Mouse (Mus musculus) small intestine, adult 2 months (tissue): ENCODE data around the gene Dysf. TPM values are rescaled to one million over a fixed set of nuclear protein-coding genes. Genes with fewer than 3 reads are reported as not detected.

Source experiments
- H3K27ac ChIP-seq: fragments of 200-500 bp; 2 replicates; pipeline ENCODE4 v1.5.1; 2012; ENCODE audit warnings: low read depth, low read length, control low read depth, inconsistent platforms; ENCODE audit not compliant: insufficient read depth
- H3K27me3 ChIP-seq: fragments of 200-500 bp; 2 replicates; pipeline ENCODE4 v1.6.1; 2012; ENCODE audit warnings: mild to moderate bottlenecking, moderate library complexity, low read length, inconsistent platforms; ENCODE audit not compliant: control insufficient read depth, insufficient read depth
- H3K36me3 ChIP-seq: fragments of 200-500 bp; 2 replicates; pipeline ENCODE4 v1.6.1; 2012; ENCODE audit warnings: mild to moderate bottlenecking, low read length, control low read depth, inconsistent platforms; ENCODE audit not compliant: control insufficient read depth, insufficient read depth
- H3K4me1 ChIP-seq: fragments of 200-500 bp; 2 replicates; pipeline ENCODE4 v1.6.1; 2012; ENCODE audit warnings: low read length, inconsistent platforms, mixed read lengths; ENCODE audit not compliant: control insufficient read depth, insufficient read depth, insufficient read length
- H3K4me3 ChIP-seq: fragments of 200-500 bp; 2 replicates; pipeline ENCODE4 v1.5.1; 2012; ENCODE audit warnings: low read depth, mild to moderate bottlenecking, control low read depth, inconsistent platforms, low read length, moderate library complexity
- CTCF ChIP-seq: fragments of 200-500 bp; IDR thresholded peaks from 2 replicates; pipeline ENCODE4 v1.5.1; 2012; ENCODE audit warnings: low read depth, mild to moderate bottlenecking, control low read depth, inconsistent platforms, low read length, moderate library complexity, mixed read lengths; ENCODE audit not compliant: insufficient replicate concordance, insufficient read length; ENCODE audit errors: extremely low read depth
- POLR2A ChIP-seq: fragments of 200-500 bp; IDR thresholded peaks from 2 replicates; pipeline ENCODE4 v1.6.1; 2012; ENCODE audit warnings: low read depth, mild to moderate bottlenecking, control low read depth, inconsistent platforms, low read length, moderate library complexity
- WGBS: fragments of 180-500 bp; shearing (Covaris S2); methylation state at CpG from one replicate; pipeline ENCODE4 v1.1.7; 2018; 5-methylcytosine and 5-hydroxymethylcytosine counted together
- polyA plus RNA-seq: library from polyadenylated mRNA; depleted of rRNA; stranded (reverse); fragments of >200 nt; gene quantifications from 2 replicates; pipeline ENCODE4 v1.2.3, GENCODE M21; 2012

Gene Dysf
- polyA plus RNA-seq, 1 experiment = 7.9 TPM

GRCm38 (mm10) chr6:84168571-84168970 is 160.2 kb downstream of the Dysf start:
- Histone ChIP-seq H3K36me3 (no peaks in the 10 kb centered on the region), H3K4me3 (no peak overlapping the region), H3K27me3 (no peaks in the 10 kb centered on the region), H3K4me1 (no peaks in the 10 kb centered on the region), H3K27ac (no peak overlapping the region)
- WGBS = 94% methylated on average over 1 of the region's 1 CpGs
- no peak for TF ChIP-seq POLR2A
- no peak for TF ChIP-seq CTCF

- Histone ChIP-seq H3K27me3 (no peaks in the 10 kb centered on the region), H3K36me3 (no peaks in the 10 kb centered on the region), H3K4me1 (no peaks in the 10 kb centered on the region), H3K27ac (no peak overlapping the region), H3K4me3 (no peak overlapping the region)
- WGBS = 89% methylated on average over 6 of the region's 6 CpGs
- TF ChIP-seq CTCF = no peak
- no peak for TF ChIP-seq POLR2A
Measured at GRCm38 (mm10) chr6:84173626-84174025, 165.2 kb downstream of the Dysf start.

DNA sequence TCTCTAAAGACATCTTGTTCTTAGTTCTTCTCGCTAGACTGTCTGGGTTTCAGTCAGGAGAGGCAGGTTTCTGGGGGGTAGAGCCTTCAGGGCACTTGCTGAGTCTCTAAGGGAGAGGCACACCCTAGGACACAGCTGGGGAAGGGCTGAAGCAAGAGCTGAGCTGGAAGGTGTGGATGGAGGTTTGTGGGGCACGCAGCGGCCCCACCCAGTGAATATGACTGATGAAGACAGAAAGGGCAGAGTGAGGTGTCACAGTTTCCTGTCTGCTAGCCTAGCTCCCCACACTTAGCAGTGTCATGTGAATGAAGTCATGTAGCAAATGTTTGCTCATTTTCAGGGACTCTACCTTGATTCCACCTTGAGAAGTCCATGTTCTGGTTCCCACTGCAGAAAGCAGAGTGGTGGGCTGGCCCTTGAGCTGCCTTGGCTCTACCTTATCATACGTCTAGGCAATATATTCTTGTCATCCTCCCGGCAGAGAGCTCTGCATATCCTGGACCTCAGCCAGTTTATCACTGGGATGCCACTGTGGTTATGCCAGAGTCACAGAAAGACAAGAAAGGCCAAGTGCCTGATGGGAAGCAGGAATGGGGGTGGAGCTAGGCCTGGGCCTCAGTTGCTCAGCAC is 170.5 kb downstream of the Dysf start:
- WGBS = 54% methylated on average over 5 of the region's 5 CpGs

GRCm38 (mm10) chr6:84181452-84181851 is 173.1 kb downstream of the Dysf start:
- Histone ChIP-seq H3K4me1 (no peaks in the 10 kb centered on the region), H3K4me3 (no peak overlapping the region), H3K36me3 (no peaks in the 10 kb centered on the region), H3K27me3 (no peaks in the 10 kb centered on the region), H3K27ac (no peak overlapping the region)
- TF ChIP-seq CTCF (no peak), POLR2A (no peak)
- 42% methylated on average over 4 of the region's 4 CpGs for WGBS

More for the DNA sequence above, 170.5 kb downstream of the Dysf start:
- Histone ChIP-seq H3K27me3 (no peaks in the 10 kb centered on the region), H3K27ac (no peak overlapping the region), H3K4me1 (no peaks in the 10 kb centered on the region), H3K36me3 (no peaks in the 10 kb centered on the region), H3K4me3 (no peak overlapping the region)
- TF ChIP-seq CTCF (no peak), POLR2A (no peak)

- 54% methylated on average over 6 of the region's 6 CpGs for WGBS
- no peak overlapping the region for H3K27ac ChIP-seq
- no peaks in the 10 kb centered on the region for H3K4me1 ChIP-seq
- H3K4me3 ChIP-seq = no peak overlapping the region
- TF ChIP-seq POLR2A = no peak
- TF ChIP-seq CTCF = no peak
- no peaks in the 10 kb centered on the region for H3K27me3 ChIP-seq
- H3K36me3 ChIP-seq = no peaks in the 10 kb centered on the region
Measured at GRCm38 (mm10) chr6:84191656-84192250, 183.4 kb downstream of the Dysf start.

DNA sequence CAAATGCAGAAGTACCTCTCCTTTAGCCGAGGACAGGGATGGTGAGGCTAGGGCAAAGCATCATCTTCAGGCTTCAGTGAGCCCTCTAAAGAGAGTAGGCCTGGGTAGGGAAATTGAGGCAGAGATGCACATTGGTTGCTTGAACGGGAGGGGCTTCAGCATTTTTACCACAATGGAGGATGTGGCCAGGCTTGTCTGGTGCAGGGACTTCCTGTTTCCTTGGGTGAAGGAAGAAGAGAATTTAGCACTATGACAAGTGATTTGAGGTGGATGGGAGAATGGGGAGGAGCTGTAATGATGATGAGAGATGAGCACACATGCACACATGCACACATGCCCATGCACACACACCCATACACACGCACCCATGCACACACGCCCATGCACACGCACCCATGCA is 188.1 kb downstream of the Dysf start:
- Histone ChIP-seq H3K27ac (no peak overlapping the region), H3K27me3 (no peaks in the 10 kb centered on the region), H3K36me3 (no peaks in the 10 kb centered on the region), H3K4me1 (no peaks in the 10 kb centered on the region), H3K4me3 (no peak overlapping the region)
- TF ChIP-seq CTCF (no peak), POLR2A (no peak)
- WGBS = 88% methylated on average over 5 of the region's 5 CpGs

DNA sequence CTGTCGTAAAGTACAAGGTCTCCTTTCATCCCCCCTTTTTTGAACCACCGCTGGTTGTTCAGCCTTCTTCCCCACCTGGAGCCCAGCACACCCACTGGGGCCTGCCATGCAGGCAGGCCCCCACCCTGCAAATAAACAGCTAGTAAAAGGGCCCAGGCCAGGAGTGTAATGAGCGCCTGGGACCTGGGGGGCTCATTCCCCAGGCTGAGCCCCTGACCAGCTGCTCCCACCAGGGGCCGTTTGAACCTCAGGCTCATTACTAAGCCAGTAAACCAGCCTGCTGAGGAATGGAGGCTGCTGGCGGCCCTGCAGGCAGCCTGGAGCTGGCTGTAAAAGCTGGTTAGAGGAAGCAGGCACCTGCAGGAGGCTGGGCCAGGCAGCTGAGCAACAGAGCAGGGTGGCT is 189.4 kb downstream of the Dysf start:
- Histone ChIP-seq H3K4me3 (no peak overlapping the region), H3K36me3 (no peaks in the 10 kb centered on the region), H3K27me3 (no peaks in the 10 kb centered on the region), H3K4me1 (no peaks in the 10 kb centered on the region), H3K27ac (no peak overlapping the region)
- no peak for TF ChIP-seq POLR2A
- no peak for TF ChIP-seq CTCF
- 47% methylated on average over 5 of the region's 5 CpGs for WGBS
